Mouse (Mus musculus): Measurements from ENCODE around the gene Snx7. TPM values are rescaled to one million over a fixed set of nuclear protein-coding genes. Genes with fewer than 3 reads are reported as not detected.
A peak's percentile ranks its signal among the peaks of the same experiment; 100 is the strongest.

The Snx7 gene
- total RNA-seq (2021) = 10 to 100 TPM; 13.6 to 14.9 TPM

DNA sequence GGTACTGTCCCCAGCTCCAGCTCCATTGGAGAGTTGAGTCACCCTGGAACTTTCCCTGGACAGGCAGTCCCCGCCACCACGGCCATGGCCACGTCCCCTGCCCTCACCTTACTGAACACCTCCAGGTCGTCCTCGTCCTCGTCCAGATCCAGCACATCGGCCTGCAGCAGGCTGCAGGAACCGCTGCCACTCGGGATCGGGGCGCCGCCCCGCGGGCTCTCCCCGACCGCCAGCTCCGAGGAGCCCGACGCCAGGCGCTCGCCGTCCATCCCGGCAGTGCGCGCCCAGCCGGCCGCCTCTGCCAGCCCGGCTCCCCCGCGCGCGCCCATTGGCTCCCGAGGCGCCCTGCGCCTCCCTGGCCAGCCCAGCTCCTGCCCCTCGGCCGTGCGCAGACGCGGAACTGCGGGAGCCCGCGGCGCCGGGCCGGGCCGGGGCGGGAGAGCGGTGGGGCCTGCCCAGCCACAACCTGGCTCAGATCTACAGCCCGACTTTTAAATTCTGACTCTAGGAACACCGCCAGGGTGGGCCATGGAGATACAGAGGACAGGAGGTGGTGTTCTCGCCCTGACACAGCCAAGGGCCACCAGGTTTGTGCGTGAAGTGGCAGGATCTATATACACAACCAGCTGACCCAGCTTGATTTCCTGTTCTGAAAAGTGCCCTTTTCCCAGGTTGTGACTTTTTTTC, at the start of gene Snx7:
Snx7 (minus strand) TSS at position 300 of the 687 bp plus-strand sequence.
- DNase-seq = peak; percentile 85 to 86

DNA sequence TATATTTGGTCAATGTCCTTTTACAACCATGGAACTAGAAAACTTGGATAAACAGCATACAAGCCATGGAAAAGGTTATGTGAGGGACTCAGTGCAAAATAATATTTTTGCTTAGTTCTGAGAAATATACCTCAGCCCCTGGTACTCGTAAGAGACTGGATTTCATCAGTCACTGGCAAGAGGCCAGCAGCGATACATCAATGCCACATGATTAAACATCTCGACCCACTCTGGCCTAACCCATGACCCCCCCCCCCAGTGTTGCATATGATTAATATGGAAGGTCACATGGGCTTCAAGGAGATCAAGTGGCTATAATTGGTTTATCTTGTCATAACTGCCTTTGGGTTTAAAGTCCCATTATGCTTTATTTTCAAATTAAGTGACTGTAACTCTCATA, 46.7 kb upstream of the Snx7 start:
- DNase-seq = no peak

DNA sequence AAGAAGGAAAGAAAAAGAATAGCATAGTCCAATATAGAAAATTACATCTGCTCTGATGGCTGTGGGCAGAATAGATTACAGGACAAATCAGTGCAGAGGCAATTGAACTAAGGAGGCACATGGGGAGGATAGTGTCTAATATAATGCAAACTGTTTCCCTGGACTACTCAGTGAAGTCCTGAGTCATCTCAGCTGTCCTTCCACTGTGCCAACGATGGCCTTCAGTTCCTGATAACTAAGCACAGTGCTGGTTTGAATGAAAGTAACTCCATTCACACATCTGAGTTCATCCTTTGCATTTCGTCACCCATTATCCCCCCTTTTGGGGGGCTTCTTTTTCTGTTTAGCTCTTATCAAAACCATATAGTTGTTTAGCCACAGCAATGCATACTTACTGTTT, 25.0 kb upstream of the Snx7 start:
- no peak for DNase-seq

DNA sequence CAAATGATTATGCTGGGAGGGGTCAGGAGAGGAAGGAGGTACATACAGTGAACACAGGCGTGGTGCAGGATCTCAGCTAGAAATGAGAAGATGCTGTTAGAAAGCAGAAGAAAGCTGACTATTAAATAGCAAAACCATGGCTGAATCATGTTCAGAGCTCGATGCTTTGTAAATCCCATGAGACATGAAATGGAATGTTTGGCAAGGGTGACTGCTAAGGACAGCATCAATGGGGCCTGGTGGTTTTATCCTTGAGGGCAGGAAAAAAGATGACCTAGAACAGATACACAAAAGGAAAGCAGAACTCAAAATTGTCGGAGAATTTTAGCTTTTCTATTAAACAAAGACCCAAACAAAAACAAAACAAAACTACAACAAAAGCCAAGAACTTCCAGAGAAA, 6.7 kb upstream of the Snx7 start:
- no peak for DNase-seq

DNA sequence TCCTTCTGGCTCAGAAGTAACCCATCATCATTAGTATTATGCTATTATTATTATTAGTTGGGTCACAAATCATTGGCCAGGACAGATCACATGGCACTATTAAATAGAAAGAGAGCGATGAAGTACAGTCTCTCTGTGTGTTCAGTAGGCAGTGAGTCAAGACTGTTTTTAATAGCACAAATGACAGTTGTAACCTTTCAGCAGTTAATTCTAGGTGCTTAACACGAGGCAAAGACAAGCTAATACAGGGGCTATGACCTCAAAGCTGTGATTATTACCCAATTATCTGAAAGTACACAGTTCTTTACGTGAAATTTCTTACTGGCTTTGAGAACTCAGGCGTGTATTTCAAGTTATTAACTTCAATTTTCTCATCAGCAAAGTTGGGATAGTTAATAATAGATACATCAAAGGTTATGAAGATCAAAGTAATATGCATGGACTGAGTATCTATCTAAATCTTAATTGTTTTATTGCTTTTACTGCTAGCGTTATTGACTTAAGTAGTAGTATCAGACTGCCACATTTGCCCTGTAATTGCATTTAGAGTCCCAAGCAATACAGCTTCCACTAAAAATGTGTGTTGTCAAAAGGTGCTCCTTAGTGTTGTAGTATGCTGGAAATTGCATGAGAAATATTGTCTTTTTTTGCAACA, 4.6 kb upstream of the Snx7 start:
- DNase-seq = no peak

DNA sequence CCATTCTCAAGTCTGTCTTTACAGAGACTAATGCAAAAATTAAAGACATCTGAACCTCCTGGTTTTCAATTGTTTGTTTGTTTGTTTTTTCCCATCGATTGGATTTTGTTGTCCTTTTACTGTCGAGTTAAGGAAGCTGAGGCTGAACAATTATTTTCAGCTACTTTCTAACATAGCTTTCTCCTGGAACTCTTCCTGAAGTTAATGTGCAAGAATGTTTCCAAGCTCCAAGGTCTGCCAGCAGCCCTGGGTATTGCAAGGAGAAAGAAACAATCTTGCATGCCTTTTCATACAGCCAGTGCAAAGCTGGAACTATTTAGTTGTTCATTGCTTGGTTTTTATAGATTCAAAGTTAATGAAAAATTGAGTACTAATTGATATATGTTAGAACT, 584 bp upstream of the Snx7 start:
- DNase-seq = no peak

DNA sequence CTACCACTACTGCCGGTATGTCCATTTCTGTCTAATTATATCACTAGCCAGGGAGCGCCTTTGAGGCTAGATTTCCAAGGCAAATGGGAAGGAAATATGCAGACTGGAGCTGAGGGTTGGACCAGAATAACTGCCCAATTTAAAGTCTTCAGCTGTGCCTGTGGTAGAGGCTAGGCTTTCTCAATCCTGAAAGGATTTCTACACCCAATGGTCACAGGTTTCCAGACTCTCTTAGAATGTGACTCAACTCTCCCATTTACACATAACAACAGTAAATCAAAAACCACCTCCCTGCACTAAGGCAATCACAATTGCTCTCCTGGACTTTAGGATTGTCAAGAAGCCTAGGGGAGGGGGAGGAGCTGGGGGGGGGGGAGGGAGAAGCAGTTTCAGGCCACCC, 645 bp downstream of the Snx7 start:
- no peak for DNase-seq

DNA sequence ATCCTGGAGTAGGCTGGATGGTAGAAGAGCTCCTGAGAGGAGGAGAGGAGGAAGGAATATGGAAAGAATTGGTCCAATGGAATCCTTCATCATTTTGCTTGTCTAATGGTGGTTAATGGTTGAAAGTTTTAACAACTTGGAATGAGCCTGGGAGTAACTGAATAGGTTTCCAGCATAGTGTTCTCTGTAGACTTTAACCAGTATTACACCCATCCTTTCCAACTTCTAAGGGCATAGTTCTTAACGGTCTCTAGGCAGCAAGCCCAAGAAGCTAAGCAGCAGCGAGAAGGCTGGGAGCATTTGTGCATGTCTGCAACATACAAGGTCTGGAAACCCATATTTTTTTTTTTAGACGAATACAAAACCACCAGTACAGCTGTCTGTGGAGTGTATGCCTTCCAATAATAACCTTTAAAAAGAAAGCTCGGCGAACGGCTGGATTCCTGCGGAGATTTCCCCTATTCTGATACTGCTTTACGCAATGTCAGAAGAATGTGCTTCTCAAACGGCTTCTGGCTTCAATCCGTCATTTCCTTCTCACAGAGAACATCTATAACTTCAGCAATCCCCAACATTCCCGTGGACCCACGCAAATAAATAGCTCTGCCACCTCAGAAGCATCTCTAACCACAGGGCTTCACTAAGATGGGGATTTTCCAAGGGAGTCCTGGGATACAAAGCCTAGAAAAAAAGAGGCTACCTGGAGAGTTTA, 1.9 kb downstream of the Snx7 start:
- no peak for DNase-seq

DNA sequence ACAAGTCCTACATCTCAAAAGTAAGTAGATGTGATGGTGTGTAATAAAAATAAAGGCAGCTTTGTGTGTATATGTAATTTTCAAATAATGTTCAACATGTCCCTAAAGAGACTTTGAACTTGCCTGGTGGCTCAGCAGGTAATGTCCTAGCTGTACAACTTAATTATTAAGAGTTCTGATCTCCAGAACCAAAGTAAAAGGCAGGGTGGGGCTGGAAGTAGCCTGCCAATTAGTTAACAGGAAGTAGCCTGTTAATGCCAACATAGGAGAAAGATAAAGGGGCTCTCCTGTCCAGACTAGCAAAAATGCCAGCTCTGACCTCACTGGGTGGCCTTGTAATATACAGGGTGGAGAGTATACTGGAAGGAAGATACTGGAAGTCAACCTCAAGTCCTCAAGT, 3.1 kb downstream of the Snx7 start:
- no peak for DNase-seq

DNA sequence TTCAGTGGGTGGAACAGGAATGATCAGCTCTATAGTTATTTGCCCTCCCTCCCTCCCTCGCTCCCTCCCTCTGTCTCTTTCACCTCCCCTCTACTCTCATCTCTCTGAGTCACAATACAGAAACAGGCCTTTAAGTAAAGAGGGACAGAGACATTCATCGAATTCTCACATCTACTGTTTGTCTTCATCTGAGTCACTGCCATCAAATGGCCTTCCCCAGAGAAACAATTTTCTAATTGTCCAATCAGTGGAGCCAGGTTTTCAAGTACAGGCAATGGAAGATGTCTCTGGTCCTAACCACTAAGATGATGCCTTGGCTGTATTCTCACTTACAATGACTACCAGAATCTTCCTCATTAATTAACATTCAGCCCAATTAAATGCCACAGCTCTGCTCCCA, 5.8 kb downstream of the Snx7 start:
- DNase-seq = no peak

DNA sequence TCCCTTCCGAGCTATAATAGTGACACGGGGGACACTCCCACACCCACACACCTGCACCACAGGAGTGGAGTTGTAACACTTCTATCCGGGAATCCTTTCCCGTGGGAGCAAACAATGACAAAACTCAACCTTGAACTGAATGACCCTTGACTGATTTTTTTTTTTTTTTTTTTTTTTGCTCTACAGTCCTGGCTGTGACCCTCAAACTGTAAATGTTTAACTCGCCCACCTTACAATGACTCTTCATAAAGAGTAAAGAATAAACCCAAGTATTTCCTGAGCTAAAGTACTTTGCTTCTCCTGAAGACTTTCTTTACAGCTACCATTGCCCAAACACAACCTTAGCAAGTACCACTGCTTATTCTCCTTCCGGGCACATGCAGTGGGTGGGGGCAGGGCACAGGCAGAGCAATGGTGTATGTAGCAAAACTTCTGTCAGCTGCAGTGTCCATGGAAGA, 6.7 kb downstream of the Snx7 start:
- DNase-seq = no peak

DNA sequence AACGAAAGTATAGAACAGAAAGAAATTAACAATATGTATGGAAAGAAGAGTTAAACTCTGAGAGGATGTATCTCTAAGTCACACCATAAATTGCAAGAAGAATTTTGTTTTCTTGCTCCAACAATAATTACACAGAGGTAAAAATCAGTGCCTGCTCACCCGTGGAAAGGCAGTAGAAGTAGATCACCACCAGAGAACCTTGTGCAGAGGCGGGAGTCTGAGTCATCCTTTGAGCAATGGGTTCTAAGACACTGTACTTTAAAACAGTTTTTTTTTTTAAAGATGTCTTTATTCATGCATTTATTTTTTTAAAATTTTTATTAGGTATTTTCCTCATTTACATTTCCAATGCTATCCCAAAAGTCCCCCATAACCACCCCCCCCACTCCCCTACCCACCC, 9.7 kb downstream of the Snx7 start:
- no peak for DNase-seq

DNA sequence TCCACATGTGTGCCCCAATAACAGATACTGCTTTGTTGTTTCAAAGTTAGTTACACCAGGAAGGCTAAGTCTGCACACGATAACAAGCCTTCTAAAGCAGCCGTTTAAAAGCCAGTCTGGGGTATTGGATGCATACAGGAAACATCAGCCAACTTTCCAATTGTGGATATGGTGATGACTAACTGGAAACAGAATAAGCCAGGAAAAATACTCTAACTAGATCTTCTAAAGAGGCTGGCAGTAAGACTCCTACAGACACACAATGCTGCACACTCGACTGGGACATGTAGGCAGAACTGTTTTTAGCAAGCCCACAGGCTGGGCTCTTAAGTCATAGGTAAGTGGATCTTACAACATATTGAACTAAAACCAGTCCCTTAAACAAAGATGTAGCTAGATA, 15.0 kb downstream of the Snx7 start:
- no peak for DNase-seq

DNA sequence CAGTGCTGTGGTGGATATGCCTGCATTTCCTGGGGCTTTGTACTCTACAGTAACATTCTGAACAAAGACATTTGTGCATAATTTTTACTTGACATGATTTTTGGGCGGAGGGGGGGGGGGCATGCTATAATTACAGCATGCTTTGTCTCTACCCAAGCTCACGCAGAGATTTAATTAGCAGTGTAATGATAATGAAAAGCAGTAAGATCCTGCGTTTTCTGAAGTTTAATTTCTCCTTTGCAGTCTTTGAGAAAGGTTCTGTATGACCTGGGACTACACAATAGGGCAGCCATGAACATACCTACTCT, 16.7 kb downstream of the Snx7 start:
- DNase-seq = no peak

DNA sequence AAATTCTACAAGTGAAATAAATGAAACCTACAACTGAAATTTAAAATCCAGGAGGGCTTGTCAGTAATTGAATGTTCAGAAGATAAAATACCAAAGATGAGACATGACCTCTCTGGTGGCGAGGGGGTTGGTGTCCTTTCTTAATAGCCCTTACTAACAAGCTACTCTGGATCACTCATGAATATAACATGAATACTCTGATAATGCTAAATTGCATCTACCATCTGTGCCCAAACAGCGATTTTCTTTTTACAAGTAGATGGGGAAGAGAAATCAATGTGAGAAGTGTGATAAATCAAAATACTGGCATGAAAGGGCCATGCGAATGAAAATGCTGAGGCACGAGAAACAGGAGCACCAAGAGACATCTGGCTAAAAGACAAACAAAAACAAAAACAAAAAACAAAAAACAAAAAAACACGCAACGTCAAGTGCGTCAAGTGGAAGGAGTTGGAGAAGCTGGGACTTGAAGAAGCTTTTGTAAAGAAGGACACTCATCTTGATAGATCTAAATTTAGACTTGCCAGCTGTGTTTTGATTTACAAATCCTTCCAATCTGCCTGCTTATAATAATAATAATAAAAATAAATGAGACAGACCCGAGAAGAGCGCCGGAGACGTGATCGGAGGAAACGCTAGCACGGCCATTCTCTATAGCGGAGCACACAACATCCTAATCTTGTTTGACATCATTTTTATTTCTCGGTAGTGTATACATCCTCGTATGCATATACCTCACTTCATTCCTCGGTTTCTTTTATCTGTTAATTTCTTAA, 17.3 kb downstream of the Snx7 start:
- DNase-seq = no peak

DNA sequence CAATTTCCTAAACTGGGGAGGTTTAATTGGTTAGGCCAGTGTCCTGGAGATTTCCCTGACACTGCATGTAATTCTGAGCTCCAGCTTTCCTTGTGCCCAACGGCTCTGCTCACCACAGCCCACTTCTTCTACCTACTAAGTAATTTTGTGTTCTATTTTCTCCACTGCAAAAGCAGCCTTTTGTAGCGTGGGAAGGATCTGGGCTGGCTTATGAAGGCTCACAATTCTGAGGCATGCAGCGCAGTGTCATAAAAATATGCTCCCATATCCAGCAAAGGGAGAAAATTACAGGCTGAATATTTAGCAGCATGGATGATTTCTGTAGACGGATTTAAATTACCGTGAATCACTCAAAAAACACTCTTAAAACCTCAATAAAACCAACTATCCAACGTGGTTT, 19.9 kb downstream of the Snx7 start:
- DNase-seq = peak; percentile 20 to 43

DNA sequence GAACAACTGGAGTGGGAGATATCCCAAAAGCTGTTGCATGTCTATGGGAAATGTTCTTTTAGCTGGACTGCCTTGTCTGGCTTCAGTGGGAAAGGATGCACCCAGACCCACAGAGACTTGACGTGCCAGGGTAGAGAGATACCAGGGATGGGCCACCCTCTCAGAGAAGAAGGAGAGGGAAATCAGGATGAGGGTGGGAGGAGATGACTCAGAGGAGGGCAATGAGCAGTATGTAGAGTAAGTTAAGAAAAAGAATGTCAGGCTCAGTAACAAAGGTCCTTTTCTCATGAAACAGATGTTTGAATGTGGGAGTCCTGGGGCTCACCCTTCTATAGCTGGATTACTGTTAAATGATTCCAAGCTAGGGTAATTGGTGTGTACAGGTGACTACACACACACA, 26.1 kb downstream of the Snx7 start:
- no peak for DNase-seq

DNA sequence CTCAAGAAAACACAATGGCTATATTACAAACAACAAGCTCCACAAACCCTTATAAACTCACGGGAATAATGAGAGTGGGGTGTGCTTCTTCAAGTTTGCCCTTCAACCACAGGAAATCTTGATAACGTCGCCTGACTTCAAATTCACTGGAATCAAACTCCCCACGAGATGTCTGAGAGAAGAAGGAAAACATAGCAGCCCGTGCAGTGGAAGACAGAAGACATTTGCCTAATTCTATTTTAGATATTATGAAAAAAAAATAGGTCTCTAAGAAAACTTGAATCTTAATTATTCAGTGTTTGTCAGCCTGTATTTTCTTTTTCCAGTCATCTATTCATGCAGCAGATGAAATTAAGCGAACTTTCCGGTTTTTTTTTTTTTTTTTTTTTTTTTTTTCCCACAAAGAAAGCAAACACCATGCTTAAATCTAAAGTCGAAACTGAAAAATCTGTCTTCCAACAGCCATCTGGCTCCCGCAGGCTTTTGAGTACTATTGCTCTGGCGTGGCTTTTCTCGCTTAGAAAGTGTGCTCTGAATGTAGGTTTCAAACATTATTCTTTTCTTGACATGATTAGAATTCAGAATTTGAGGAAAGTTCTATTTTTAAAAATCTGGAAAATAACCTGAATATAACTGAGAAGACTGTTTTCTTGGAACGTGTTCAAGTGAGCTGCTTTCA, 28.7 kb downstream of the Snx7 start:
- DNase-seq = peak; percentile 18 to 26

DNA sequence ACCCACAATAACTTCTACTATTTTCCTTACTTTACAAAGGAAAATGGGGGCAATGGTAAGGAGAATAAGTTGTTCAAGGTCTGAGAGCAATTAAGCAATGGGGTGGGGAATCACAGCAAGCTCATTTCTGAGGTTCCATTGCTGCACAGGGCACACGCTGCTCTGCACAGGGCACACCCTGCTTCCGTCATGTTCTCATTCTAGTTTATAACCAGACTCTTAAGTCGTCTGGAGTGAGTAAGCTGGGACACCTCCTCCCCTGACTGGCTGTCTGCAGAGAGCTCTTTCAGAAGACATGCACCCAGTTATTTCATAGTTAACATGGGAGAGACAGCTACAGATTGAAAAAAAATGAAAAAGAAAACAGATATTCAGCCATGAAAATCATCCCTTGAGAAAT, 30.7 kb downstream of the Snx7 start:
- no peak for DNase-seq

DNA sequence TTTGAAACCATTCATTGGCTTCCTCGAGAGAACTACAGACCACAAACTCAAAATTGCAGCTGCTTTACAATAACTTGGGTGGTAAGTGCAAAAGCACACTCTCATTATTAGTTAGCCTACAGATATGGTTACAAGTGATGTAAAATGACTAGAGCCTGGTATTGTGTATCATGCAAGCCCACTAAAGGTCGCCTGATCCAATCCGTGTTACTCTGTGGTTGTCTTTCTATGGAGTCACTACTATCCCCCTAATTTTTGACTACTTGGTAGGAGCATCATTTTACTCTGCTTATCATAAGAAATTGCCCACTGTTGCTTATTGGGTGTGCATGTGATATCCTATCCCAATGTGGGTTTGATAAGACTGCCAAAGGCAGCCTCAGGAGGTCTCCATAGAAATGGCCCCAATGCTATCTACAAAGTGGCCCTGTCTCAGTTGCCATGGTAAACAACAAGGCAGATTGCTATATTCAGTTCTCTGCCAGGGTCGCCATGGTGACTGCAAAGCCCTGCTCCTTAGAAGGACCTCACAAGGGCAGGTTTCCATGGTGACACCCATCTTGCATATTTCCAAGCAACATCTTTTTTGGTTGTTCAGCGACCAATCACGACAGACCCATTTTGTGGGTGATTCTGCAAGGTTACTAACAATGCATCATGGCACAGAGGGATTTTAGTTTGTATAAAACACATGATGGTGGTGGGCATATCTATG, 42.1 kb downstream of the Snx7 start:
- peak; percentile 17 to 24 for DNase-seq

DNA sequence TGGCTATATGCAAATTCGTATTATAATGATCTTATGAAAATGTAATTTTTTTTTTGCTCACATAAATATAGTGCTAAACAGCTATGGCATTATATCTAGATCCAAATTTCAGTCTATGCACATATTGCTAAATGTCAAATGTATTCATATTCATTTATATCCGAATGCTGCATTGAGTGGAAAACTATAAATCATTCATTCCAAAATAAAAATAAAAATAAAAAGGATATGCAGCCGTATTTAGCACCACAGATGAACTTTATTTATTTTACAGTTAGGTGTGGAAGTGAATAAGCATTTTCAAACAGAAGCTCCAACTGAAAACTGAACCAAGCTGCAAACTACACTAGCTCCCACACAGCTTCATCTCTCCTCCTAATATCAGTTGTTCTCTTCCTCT, 45.5 kb downstream of the Snx7 start:
- DNase-seq = no peak

DNA sequence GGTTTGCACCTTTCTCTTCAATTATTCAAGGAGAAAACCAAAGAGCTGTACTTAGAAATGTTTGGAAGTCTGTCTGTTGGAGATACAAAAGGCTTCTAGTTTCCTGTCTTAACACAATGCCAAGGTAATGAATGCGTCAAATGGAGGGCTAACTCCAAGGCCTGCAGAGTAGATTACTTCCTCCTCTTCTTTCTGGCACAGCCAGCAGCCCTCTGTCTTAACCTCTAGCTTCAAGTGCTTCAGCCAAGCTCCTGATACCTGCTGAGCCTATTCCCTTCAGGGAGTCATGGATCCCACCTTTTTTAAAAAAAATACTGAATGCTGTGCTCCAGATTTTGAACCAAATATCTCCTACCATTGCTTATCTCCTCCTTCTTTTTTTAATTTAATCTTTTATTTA, 51.1 kb downstream of the Snx7 start:
- no peak for DNase-seq

Measured in layer of hippocampus, postnatal 36 days (tissue).